Mouse (Mus musculus) heart, embryonic 11.5 days (tissue): ENCODE measurements at regions not wholly inside any gene's neighbourhood (a gene's known extent, or its start where the extent isn't known, plus 50 kb on each side); places are given as distances from the start of the nearest gene placed in this dataset.

Experiments used
- ATAC-seq: fragments of 200-750 bp; cut with Nextera tagmentation; replicated peaks from 2 replicates; pipeline ENCODE4 v1.8.0; 2017; ENCODE audit warnings: moderate library complexity; ENCODE audit not compliant: insufficient number of reproducible peaks, low FRiP score, low TSS enrichment
- H3K27ac ChIP-seq: fragments of 300-500 bp; sonication (generic); 2 replicates; pipeline ENCODE4 v1.5.1; 2014; ENCODE audit warnings: mild to moderate bottlenecking, low read depth, low read length
- H3K27me3 ChIP-seq: fragments of 300-500 bp; sonication (generic); 2 replicates; pipeline ENCODE4 v1.6.1; 2014; ENCODE audit warnings: mild to moderate bottlenecking, low read length, mixed read lengths; ENCODE audit not compliant: control insufficient read depth, insufficient read depth
- H3K36me3 ChIP-seq: fragments of 300-500 bp; sonication (generic); 2 replicates; pipeline ENCODE4 v1.6.1; 2014; ENCODE audit warnings: mild to moderate bottlenecking, low read length, moderate library complexity, mixed read lengths; ENCODE audit not compliant: control insufficient read depth, insufficient read depth
- H3K4me1 ChIP-seq: fragments of 300-500 bp; sonication (generic); 2 replicates; pipeline ENCODE4 v1.6.1; 2014; ENCODE audit warnings: low read length; ENCODE audit not compliant: control insufficient read depth, insufficient read depth
- H3K4me2 ChIP-seq: fragments of 300-500 bp; sonication (generic); 2 replicates; pipeline ENCODE4 v1.6.1; 2014; ENCODE audit warnings: mild to moderate bottlenecking, moderate library complexity
- H3K4me3 ChIP-seq: fragments of 300-500 bp; sonication (generic); 2 replicates; pipeline ENCODE4 v1.5.1; 2014; ENCODE audit warnings: low read depth, low read length
- H3K9ac ChIP-seq: fragments of 300-500 bp; sonication (generic); 2 replicates; pipeline ENCODE4 v1.6.1; 2014; ENCODE audit warnings: mild to moderate bottlenecking, low read depth, low read length, moderate library complexity
- H3K9me3 ChIP-seq: fragments of 300-500 bp; sonication (generic); replicated peaks from 2 replicates; pipeline ENCODE4 v1.6.1; 2016; ENCODE audit warnings: low read length; ENCODE audit not compliant: control insufficient read depth
- WGBS: fragments of 180-500 bp; shearing (Covaris S2); extraction: QIAGEN DNeasy Blood & Tissue Kit; methylation state at CpG from one replicate; pipeline ENCODE4 v1.1.7; 2014; ENCODE audit not compliant: insufficient replicate concordance; 5-methylcytosine and 5-hydroxymethylcytosine counted together

- no peak for ATAC-seq
- H3K4me1 ChIP-seq: peaks cover 3% of the 10 kb centered on the region; the same call in 1 of the 2 replicates
- no peak overlapping the region for H3K4me3 ChIP-seq
- H3K4me2 ChIP-seq: no peak overlapping the region
- H3K27me3 ChIP-seq: no peaks in the 10 kb centered on the region
- H3K9me3 ChIP-seq: no peaks in the 10 kb centered on the region
- 54% methylated on average over 4 of the region's 4 CpGs for WGBS
- no peak overlapping the region for H3K27ac ChIP-seq
- H3K9ac ChIP-seq: no peak overlapping the region
- H3K36me3 ChIP-seq: no peaks in the 10 kb centered on the region
These were observed 141.9 kb upstream of the Jmjd1c start for GRCm38 (mm10) chr10:66953976-66954505.

GRCm38 (mm10) chr10:66955430-66955829, 140.5 kb upstream of the Jmjd1c start:
- no peak for ATAC-seq
- Histone ChIP-seq H3K27me3 (no peaks in the 10 kb centered on the region), H3K4me3 (no peak overlapping the region), H3K9ac (no peak overlapping the region), H3K27ac (no peak overlapping the region), H3K4me2 (no peak overlapping the region), H3K36me3 (no peaks in the 10 kb centered on the region), H3K4me1 (peaks cover 3% of the 10 kb centered on the region; the same call in 1 of the 2 replicates), H3K9me3 (no peaks in the 10 kb centered on the region)
- 49% methylated on average over 5 of the region's 5 CpGs for WGBS

GRCm38 (mm10) chr10:66956619-66957018, 139.3 kb upstream of the Jmjd1c start:
- no peaks in the 10 kb centered on the region for H3K36me3 ChIP-seq
- H3K27me3 ChIP-seq: no peaks in the 10 kb centered on the region
- H3K27ac ChIP-seq: no peak overlapping the region
- H3K9ac ChIP-seq: no peak overlapping the region
- H3K4me3 ChIP-seq: no peak overlapping the region
- no peak for ATAC-seq
- WGBS: 85% methylated on average over 4 of the region's 4 CpGs
- H3K4me2 ChIP-seq: no peak overlapping the region
- H3K4me1 ChIP-seq: peaks cover 3% of the 10 kb centered on the region; the same call in 1 of the 2 replicates
- H3K9me3 ChIP-seq: no peaks in the 10 kb centered on the region

GRCm38 (mm10) chr10:66957373-66957772, 138.6 kb upstream of the Jmjd1c start:
- H3K36me3 ChIP-seq: no peaks in the 10 kb centered on the region
- no peak overlapping the region for H3K4me3 ChIP-seq
- 80% methylated on average over 4 of the region's 4 CpGs for WGBS
- ATAC-seq: no peak
- peaks cover 3% of the 10 kb centered on the region; the same call in 1 of the 2 replicates for H3K4me1 ChIP-seq
- no peaks in the 10 kb centered on the region for H3K27me3 ChIP-seq
- no peak overlapping the region for H3K27ac ChIP-seq
- no peak overlapping the region for H3K9ac ChIP-seq
- H3K9me3 ChIP-seq: no peaks in the 10 kb centered on the region
- no peak overlapping the region for H3K4me2 ChIP-seq
